Mouse (Mus musculus) adrenal gland, adult 2 months (tissue): ENCODE results near the gene Spns2. TPM values are rescaled to one million over a fixed set of nuclear protein-coding genes. Genes with fewer than 3 reads are reported as not detected.

ENCODE experiments used
- DNase-seq: peaks from one replicate; pipeline ENCODE4 v3.0.0; 2021
- polyA plus RNA-seq: library from polyadenylated mRNA; depleted of rRNA; stranded (reverse); fragments of >200 nt; gene quantifications from 2 replicates; pipeline ENCODE4 v1.2.3, GENCODE M21; 2012
- total RNA-seq, 2 experiments: library from RNA; stranded (reverse); gene quantifications; 2 replicates each; pipeline ENCODE4 v1.2.3; 2021

The Spns2 gene
- total and polyA plus RNA-seq, 3 experiments = 2.0 to 5.2 (median 4.2) TPM

- DNase-seq = no peak
Measured at GRCm38 (mm10) chr11:72500139-72500538, 10.4 kb upstream of the Spns2 start.

GRCm38 (mm10) chr11:72497367-72497766, 7.7 kb upstream of the Spns2 start:
- DNase-seq = no peak

- no peak for DNase-seq
Measured at GRCm38 (mm10) chr11:72496775-72497174, 7.1 kb upstream of the Spns2 start.

GRCm38 (mm10) chr11:72496066-72496465, 6.4 kb upstream of the Spns2 start:
- DNase-seq = no peak

- DNase-seq = no peak
Measured at GRCm38 (mm10) chr11:72494046-72494988, 4.6 kb upstream of the Spns2 start.

GRCm38 (mm10) chr11:72491130-72491960, 1.6 kb upstream of the Spns2 start:
- no peak for DNase-seq

- DNase-seq = peak; percentile 23
Measured at GRCm38 (mm10) chr11:72489397-72489796, 307 bp downstream of the Spns2 start.

- peak; percentile 30 for DNase-seq
Measured at GRCm38 (mm10) chr11:72488753-72489271, 892 bp downstream of the Spns2 start.

GRCm38 (mm10) chr11:72487739-72488138, 2.0 kb downstream of the Spns2 start:
- no peak for DNase-seq

- DNase-seq = no peak
Measured at GRCm38 (mm10) chr11:72487171-72487570, 2.5 kb downstream of the Spns2 start.

- DNase-seq = no peak
Measured at GRCm38 (mm10) chr11:72485960-72486359, 3.7 kb downstream of the Spns2 start.

GRCm38 (mm10) chr11:72485157-72485556, 4.5 kb downstream of the Spns2 start:
- DNase-seq = no peak

- no peak for DNase-seq
Measured at GRCm38 (mm10) chr11:72484549-72484948, 5.2 kb downstream of the Spns2 start.

GRCm38 (mm10) chr11:72481952-72482351, 7.8 kb downstream of the Spns2 start:
- no peak for DNase-seq

- no peak for DNase-seq
Measured at GRCm38 (mm10) chr11:72481313-72481712, 8.4 kb downstream of the Spns2 start.

GRCm38 (mm10) chr11:72479499-72479898, 10.2 kb downstream of the Spns2 start:
- no peak for DNase-seq

- peak; percentile 15 for DNase-seq
Measured at GRCm38 (mm10) chr11:72478228-72478627, 11.5 kb downstream of the Spns2 start.

GRCm38 (mm10) chr11:72477653-72478052, 12.1 kb downstream of the Spns2 start:
- DNase-seq = no peak

- no peak for DNase-seq
Measured at GRCm38 (mm10) chr11:72477182-72477581, 12.5 kb downstream of the Spns2 start.

GRCm38 (mm10) chr11:72476074-72476625, 13.6 kb downstream of the Spns2 start:
- no peak for DNase-seq

GRCm38 (mm10) chr11:72475408-72475807, 14.3 kb downstream of the Spns2 start:
- DNase-seq = no peak

- DNase-seq = no peak
Measured at GRCm38 (mm10) chr11:72474926-72475325, 14.8 kb downstream of the Spns2 start.
